Mouse (Mus musculus): ENCODE measurements around the gene Pclo.
"Not testable (repeated sequence)": the region's sequence is repeated elsewhere in the genome, so short reads cannot be mapped to it uniquely, and the experiment has no call there.

Gene Pclo

GRCm38 (mm10) chr5:14514631-14515523 is at the start of gene Pclo:
Gene Pclo (plus strand): TSS chr5:14514918.
- peak; percentile 94 for DNase-seq (ENCODE audit: inconsistent ontology term)

GRCm38 (mm10) chr5:14494431-14494830 is 20.3 kb upstream of the Pclo start:
- DNase-seq (ENCODE audit: inconsistent ontology term): not testable (repeated sequence)

GRCm38 (mm10) chr5:14508522-14508921 is 6.2 kb upstream of the Pclo start:
- DNase-seq (ENCODE audit: inconsistent ontology term): no peak

GRCm38 (mm10) chr5:14509621-14510020 is 5.1 kb upstream of the Pclo start:
- no peak for DNase-seq (ENCODE audit: inconsistent ontology term)

- no peak for DNase-seq (ENCODE audit: inconsistent ontology term)
Measured at GRCm38 (mm10) chr5:14518131-14518832, 3.6 kb downstream of the Pclo start.

- DNase-seq (ENCODE audit: inconsistent ontology term): no peak
Measured at GRCm38 (mm10) chr5:14522006-14522405, 7.3 kb downstream of the Pclo start.

- DNase-seq (ENCODE audit: inconsistent ontology term): no peak
Measured at GRCm38 (mm10) chr5:14526038-14526437, 11.3 kb downstream of the Pclo start.

GRCm38 (mm10) chr5:14527796-14528195 is 13.1 kb downstream of the Pclo start:
- DNase-seq (ENCODE audit: inconsistent ontology term): no peak

GRCm38 (mm10) chr5:14531906-14532305 is 17.2 kb downstream of the Pclo start:
- no peak for DNase-seq (ENCODE audit: inconsistent ontology term)

- no peak for DNase-seq (ENCODE audit: inconsistent ontology term)
Measured at GRCm38 (mm10) chr5:14539346-14539745, 24.6 kb downstream of the Pclo start.

GRCm38 (mm10) chr5:14539961-14540627 is 25.4 kb downstream of the Pclo start:
- DNase-seq (ENCODE audit: inconsistent ontology term): no peak

GRCm38 (mm10) chr5:14575626-14576025 is 60.9 kb downstream of the Pclo start:
- no peak for DNase-seq (ENCODE audit: inconsistent ontology term)

GRCm38 (mm10) chr5:14591479-14591878 is 76.8 kb downstream of the Pclo start:
- no peak for DNase-seq (ENCODE audit: inconsistent ontology term)

GRCm38 (mm10) chr5:14595426-14596013 is 80.8 kb downstream of the Pclo start:
- DNase-seq (ENCODE audit: inconsistent ontology term): peak; percentile 43

GRCm38 (mm10) chr5:14608318-14608717 is 93.6 kb downstream of the Pclo start:
- no peak for DNase-seq (ENCODE audit: inconsistent ontology term)

GRCm38 (mm10) chr5:14621146-14621545 is 106.4 kb downstream of the Pclo start:
- DNase-seq (ENCODE audit: inconsistent ontology term): no peak

GRCm38 (mm10) chr5:14623360-14623759 is 108.6 kb downstream of the Pclo start:
- DNase-seq (ENCODE audit: inconsistent ontology term): no peak

- no peak for DNase-seq (ENCODE audit: inconsistent ontology term)
Measured at GRCm38 (mm10) chr5:14641260-14641659, 126.5 kb downstream of the Pclo start.

- DNase-seq (ENCODE audit: inconsistent ontology term): no peak
Measured at GRCm38 (mm10) chr5:14645856-14646255, 131.1 kb downstream of the Pclo start.

GRCm38 (mm10) chr5:14660637-14661036 is 145.9 kb downstream of the Pclo start:
- no peak for DNase-seq (ENCODE audit: inconsistent ontology term)

- DNase-seq (ENCODE audit: inconsistent ontology term): no peak
Measured at GRCm38 (mm10) chr5:14662180-14662579, 147.5 kb downstream of the Pclo start.

- no peak for DNase-seq (ENCODE audit: inconsistent ontology term)
Measured at GRCm38 (mm10) chr5:14662603-14663002, 147.9 kb downstream of the Pclo start.

Measured in Muller cell, postnatal 12 days (primary cell).